Mouse (Mus musculus): ENCODE results near the gene Ddx47. TPM values are rescaled to one million over a fixed set of nuclear protein-coding genes. Genes with fewer than 3 reads are reported as not detected.

Ddx47 gene
- total RNA-seq, 2 experiments from 2014 or later = 57.4 to 61.4 TPM

GRCm38 (mm10) chr6:135006372-135006771 lies 5.0 kb upstream of the Ddx47 start:
- DNase-seq = no peak

GRCm38 (mm10) chr6:135011734-135012116 lies 313 bp downstream of the Ddx47 start:
- no peak for DNase-seq

- no peak for DNase-seq
Observed at GRCm38 (mm10) chr6:135017211-135017610, 5.8 kb downstream of the Ddx47 start.

GRCm38 (mm10) chr6:135019564-135019963 lies 8.2 kb downstream of the Ddx47 start:
- no peak for DNase-seq

- DNase-seq = no peak
Observed at GRCm38 (mm10) chr6:135021633-135022032, 10.2 kb downstream of the Ddx47 start.

- no peak for DNase-seq
Observed at GRCm38 (mm10) chr6:135023379-135023778, 12.0 kb downstream of the Ddx47 start.

GRCm38 (mm10) chr6:135024781-135025420 lies 13.5 kb downstream of the Ddx47 start:
- no peak for DNase-seq

GRCm38 (mm10) chr6:135026232-135026631 lies 14.8 kb downstream of the Ddx47 start:
- DNase-seq = no peak

- peak; percentile 46 for DNase-seq
Observed at GRCm38 (mm10) chr6:135026755-135027154, 15.3 kb downstream of the Ddx47 start.

GRCm38 (mm10) chr6:135029246-135029645 lies 17.8 kb downstream of the Ddx47 start:
- no peak for DNase-seq

GRCm38 (mm10) chr6:135038674-135039073 lies 27.3 kb downstream of the Ddx47 start:
- DNase-seq = no peak

GRCm38 (mm10) chr6:135040275-135040871 lies 29.0 kb downstream of the Ddx47 start:
- no peak for DNase-seq

- DNase-seq = no peak
Observed at GRCm38 (mm10) chr6:135041930-135042329, 30.5 kb downstream of the Ddx47 start.

GRCm38 (mm10) chr6:135047276-135047675 lies 35.9 kb downstream of the Ddx47 start:
- no peak for DNase-seq

GRCm38 (mm10) chr6:135048509-135048908 lies 37.1 kb downstream of the Ddx47 start:
- DNase-seq = no peak

- peak; percentile 13 for DNase-seq
Observed at GRCm38 (mm10) chr6:135048956-135049355, 37.5 kb downstream of the Ddx47 start.

- no peak for DNase-seq
Observed at GRCm38 (mm10) chr6:135053789-135054188, 42.4 kb downstream of the Ddx47 start.

GRCm38 (mm10) chr6:135055882-135056281 lies 44.5 kb downstream of the Ddx47 start:
- DNase-seq = no peak

- no peak for DNase-seq
Observed at GRCm38 (mm10) chr6:135060728-135061127, 49.3 kb downstream of the Ddx47 start.

GRCm38 (mm10) chr6:135064621-135065020 lies 53.2 kb downstream of the Ddx47 start:
- DNase-seq = no peak

GRCm38 (mm10) chr6:135065236-135065957 lies 54.0 kb downstream of the Ddx47 start, which contains the start of gene Gprc5a:
Gene Gprc5a, plus strand, starts transcription at chr6:135065651.
- peak; percentile 53 for DNase-seq

- DNase-seq = no peak
Observed at GRCm38 (mm10) chr6:135066795-135067445, 55.5 kb downstream of the Ddx47 start.

- no peak for DNase-seq
Observed at GRCm38 (mm10) chr6:135068221-135068620, 56.8 kb downstream of the Ddx47 start.
